Mouse (Mus musculus) left cerebral cortex, adult 11 months (tissue): ENCODE data around the gene Tifa.

Experiments used
- DNase-seq: peaks from one replicate; pipeline ENCODE4 v3.0.0; 2022; ENCODE audit warnings: low spot score

Tifa gene

GRCm38 (mm10) chr3:127826503-127826902, 36.9 kb downstream of the Tifa start:
- DNase-seq, result no peak

- DNase-seq, result no peak
These were observed 37.5 kb downstream of the Tifa start for GRCm38 (mm10) chr3:127827123-127827522.

DNA sequence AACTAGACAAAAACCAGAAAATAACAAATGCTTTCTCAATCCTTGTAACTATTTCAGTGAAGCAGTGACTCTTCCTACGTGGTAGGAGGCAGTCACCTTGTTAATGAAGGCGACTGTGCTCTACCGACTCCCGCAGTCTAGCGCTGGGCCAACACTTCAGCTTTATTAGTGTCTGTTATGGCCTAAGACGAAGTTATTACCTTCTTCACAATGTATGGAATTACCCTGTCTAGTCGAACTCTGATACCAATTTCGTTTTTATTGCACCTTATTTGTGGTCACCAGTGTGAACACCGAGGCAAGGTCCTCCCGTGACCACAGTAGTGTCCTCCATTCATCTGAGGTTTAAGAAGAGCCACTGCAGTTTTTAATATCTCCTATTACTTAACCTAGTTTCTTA, 40.6 kb downstream of the Tifa start:
- DNase-seq, result no peak

DNA sequence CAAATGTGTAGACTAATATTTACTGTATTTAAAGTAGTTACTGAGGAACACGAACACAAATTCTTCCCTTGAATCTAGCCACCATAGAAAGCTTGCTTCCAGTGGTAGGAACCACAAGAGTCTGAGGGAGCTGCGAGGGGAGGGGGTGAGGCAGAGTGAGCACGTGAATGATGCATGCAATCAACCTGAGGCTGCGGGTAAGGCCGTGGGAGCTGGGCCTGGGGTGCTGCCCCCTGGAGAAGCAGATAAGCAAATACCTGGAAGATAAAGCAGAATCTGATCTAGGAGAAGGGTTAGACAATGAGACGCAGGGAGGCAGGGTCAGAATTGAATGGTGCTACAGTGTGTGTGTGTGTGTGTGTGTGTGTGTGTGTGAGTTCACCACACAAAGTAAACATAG, 41.5 kb downstream of the Tifa start:
- no peak for DNase-seq

GRCm38 (mm10) chr3:127834040-127834439, 44.4 kb downstream of the Tifa start:
- DNase-seq, result no peak

- DNase-seq, result no peak
These were observed 46.0 kb downstream of the Tifa start for GRCm38 (mm10) chr3:127835594-127835993.

GRCm38 (mm10) chr3:127836798-127837153, 47.2 kb downstream of the Tifa start:
- peak; percentile 11 for DNase-seq

DNA sequence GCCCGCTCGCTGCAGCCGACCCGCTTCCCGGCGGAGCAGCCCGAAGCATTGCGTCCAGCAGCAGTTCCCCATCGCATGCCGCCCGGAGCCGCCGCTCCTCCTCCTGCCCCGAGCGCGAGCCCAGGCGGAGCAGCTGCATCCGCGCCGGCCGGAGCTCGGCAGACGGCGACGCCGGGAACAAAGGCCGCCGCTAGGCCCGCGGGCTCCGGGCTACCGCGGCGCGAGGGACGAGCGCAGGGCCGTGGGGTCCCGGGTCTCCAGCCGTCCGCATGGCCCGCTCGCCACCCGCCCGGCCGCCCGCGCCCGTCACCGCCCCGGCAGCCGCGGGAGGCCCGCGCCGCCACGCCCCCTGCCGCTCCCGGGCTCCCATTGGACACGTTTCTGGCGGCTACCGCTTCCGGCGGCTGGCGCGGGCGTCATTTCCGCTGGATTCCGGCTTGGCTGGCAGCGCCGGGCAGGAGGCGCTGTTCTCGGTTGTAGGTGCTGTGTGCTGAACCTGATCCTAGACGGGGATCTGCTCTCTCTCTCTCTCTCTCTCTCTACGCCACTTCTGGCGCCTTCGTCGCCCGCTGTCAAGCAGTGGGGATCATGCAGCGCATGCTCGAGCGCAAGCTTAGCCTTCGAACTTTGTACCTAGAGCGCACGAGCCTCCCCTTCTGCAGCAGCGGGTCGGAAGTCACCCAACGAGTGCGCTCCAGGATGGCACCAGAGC, 47.7 kb downstream of the Tifa start, which contains the start of gene Ap1ar:
TSS of gene Ap1ar (minus strand) at position 370 of the 712 bp plus-strand sequence.
- peak; percentile 94 for DNase-seq

DNA sequence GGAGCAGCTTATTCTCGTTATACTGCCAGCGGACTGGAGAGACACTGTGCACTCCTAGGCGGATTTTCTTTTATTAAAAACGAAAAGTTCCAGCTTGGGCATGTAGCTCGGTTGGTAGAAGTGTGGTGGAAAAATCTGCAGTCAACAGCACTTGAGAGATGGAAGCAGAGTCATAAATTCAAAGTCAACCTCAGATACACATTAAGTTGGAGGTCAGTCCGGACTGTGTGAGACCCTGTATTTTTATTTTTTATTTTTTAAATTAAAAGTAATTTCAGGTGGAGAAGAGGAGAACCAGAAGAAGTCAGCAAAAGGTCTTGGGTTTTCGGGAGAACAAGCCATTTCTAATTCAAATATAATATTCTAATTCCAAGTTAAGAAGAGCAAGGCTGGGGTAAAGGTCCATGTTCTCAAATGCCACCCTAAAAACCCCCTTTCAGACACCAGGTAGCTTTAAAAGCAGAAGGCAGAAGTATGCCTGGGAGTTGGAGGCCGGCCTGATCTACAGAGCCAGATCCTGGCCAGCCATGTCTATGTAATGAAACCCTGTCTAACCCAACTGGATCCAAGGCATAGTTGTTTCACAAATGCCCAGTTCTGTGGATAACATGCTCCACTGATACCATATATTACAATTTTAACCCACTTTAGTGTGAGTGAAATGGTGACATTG, 48.5 kb downstream of the Tifa start:
- no peak for DNase-seq

GRCm38 (mm10) chr3:127841926-127842325, 52.3 kb downstream of the Tifa start:
- no peak for DNase-seq

DNA sequence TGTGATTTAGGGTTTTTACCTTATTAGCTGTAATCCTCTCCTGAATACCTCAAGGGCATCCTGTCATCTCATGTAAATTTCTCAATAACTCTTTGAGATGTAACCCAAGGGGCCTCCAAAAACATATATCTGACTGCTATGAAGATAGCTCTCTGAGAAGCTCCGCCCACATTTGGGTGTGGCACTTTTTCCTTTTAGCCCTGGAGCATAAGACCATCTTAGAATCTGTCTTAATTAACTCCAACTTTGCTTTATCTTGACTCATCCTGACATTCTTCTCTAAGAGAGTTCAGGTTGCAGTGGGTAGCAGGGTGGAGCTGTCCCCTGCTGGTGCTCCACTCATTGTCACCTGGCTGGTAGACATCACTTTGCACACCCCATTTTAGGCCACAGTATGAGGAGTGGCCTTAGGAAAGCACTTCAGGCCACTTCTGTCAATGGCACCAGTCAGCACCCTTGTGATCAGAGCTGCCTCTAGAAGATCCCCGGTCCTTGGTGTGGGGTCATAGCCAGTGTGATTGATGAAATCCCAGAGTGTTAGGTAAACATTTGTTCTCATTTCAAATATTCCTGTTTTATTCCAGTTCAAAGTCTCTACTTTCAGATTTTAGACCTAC, 53.8 kb downstream of the Tifa start:
- DNase-seq, result no peak

DNA sequence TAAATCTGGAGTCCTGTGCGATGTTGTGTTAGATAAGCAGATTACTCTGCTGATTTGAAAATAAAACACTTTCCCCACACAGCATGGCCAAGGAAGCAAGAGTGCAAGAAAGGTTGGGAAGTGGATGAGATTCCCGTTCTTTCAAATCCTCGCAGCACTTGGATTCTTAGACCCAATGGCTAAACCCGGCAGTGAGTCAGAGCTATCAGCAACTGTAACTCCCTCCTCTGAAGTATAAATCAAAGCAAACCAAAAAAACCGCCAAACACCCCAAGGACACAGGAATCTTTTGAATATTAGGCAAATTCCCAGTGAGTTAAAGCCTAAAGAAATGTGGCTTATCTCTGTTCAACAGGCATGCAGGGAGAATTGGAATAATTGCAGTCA, 54.3 kb downstream of the Tifa start:
- DNase-seq, result no peak

- DNase-seq, result no peak
These were observed 58.6 kb downstream of the Tifa start for GRCm38 (mm10) chr3:127848088-127848808.

GRCm38 (mm10) chr3:127849922-127850321, 60.3 kb downstream of the Tifa start:
- DNase-seq, result no peak

DNA sequence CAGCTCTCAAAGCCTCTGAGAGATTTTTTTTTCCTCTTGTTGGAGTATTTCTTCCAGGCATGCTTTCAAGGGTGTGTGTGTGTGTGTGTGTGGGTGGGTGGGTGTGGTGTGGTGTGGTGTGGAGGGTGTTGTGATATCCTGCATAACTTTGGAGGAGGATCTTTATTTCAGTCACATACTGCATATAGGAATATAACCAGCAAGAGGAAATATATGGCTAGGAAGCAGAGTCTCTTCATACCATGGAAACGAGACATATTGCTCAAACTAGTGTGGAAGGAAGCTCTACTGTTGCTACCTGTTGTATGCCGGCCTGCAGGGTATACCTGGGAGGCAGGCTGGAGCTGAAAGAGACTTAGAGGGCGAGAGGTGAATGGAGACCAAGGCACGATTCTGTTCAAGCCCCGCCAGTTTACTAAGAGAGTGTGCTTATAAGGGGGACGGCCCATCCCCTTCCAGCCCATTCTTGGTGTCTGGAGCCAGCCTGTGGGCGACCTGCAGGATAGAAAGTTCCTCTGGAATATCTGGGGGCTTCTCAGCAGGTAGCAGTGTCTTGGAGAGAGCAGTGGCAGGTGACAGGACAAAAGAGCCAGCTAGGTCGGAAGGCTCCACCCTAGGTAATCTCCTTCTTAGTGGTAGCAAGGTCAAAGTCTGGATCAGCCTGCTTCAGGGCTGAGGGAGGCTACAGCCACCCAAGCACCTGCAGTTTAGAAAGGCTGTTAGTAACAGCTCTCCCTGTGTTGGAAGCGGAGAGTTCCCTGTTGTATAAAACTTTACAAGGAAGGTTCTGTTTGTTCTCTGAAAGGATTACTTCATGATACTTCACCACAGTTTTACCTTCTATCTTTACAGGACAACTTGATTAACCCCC, 61.4 kb downstream of the Tifa start:
- DNase-seq, result no peak

DNA sequence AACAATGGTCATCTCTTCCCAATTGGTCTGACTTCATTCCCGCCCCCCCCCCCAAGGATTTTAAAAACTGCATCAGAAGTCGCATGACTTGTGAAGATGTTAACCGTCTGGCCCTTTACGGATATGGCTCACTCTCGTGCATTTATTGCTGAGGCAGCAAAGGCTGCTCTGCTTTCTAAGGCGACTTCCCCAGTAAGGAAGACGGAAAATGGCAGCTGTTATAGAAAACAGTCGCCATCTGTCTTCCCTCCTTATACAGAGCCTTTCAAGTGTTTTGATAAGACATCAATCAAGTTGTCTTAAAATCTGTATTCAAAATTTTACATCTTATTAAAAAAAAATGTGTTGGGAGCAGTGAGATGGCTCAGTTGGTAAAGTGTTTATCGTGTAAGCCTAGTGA, 63.1 kb downstream of the Tifa start:
- DNase-seq, result no peak

DNA sequence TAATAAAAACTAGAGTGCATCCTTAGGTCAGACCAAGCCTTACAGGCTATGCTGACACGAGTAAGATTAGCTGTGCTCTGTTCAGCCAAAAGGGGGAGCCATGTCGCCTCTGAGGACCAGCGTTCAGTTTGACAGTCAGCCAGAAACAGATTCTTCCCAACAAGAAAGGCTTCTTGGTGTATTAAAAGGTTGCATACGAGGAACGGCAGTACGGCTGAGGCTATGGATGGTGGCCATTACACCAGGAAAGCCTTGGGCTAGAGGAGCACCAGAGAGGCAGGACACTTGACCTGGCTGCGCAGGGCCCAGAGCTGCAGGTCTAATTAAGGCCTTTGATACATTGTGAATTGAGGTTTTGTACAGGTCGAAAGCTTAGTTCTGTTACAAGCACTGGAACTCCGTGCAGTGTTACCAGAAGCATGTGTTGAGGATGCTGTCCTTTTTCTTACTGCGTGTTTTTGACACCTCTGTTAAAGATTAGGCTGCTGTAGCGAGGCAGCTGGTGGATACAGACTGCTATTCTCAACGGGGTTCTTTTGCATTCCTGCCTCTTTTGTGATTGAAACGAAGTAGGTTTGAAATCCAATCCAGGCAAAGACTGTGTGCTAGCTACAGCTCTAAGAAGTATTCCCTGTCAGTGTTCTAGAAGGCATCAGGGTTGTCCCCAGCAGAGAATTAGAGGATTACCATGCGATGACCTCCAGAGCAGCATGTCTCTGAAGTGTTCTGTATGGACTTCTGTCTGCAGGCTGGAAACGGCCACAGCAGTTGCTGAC, 64.0 kb downstream of the Tifa start:
- peak; percentile 42 for DNase-seq

GRCm38 (mm10) chr3:127861340-127861739, 71.7 kb downstream of the Tifa start:
- no peak for DNase-seq

GRCm38 (mm10) chr3:127862479-127862878, 72.9 kb downstream of the Tifa start:
- no peak for DNase-seq

DNA sequence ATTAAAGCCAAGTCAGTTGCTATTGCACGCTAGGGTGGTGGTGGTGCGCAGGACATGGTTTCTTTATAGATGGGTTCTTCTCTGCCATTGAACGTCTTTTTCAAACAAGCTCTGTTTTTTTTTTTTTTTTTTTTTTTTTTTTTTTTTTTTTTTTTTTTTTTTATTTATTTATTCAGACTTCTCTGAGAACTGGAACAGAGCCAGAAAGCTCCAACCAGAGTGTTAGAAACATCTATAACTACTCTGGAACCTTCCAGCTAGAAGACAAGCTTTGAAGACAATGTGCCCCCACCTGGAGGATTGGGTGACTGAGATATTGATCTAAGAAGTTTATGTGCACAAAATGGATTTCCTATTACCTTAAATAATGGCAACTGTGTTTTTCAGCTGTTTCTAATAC, 74.0 kb downstream of the Tifa start:
- DNase-seq, result no peak

DNA sequence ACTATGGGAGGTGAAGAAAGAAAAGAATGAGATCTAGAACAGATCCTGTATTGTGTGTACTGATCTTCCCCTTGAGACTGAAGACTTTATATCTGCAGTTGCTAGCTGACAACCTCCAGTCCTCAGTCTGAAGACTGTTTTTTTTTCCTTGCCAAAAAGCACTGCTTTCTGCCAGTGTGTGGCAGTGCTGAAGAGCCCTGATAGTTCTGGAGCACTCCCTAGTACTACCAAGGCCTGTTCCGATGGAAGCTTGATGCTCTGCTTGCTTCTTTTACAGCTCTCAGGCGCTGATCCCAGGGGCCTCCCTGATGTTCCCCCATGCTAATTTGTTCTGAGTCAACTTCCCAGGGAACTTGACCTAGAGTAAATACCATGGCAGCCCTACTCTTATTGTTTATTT, 74.6 kb downstream of the Tifa start:
- no peak for DNase-seq
